Mouse (Mus musculus): ENCODE data around the gene Sorbs1. TPM values are rescaled to one million over a fixed set of nuclear protein-coding genes. Genes with fewer than 3 reads are reported as not detected.

Sorbs1 gene
- total and polyA plus RNA-seq, 3 experiments = 2.1 to 6.2 (median 3.6) TPM

DNA sequence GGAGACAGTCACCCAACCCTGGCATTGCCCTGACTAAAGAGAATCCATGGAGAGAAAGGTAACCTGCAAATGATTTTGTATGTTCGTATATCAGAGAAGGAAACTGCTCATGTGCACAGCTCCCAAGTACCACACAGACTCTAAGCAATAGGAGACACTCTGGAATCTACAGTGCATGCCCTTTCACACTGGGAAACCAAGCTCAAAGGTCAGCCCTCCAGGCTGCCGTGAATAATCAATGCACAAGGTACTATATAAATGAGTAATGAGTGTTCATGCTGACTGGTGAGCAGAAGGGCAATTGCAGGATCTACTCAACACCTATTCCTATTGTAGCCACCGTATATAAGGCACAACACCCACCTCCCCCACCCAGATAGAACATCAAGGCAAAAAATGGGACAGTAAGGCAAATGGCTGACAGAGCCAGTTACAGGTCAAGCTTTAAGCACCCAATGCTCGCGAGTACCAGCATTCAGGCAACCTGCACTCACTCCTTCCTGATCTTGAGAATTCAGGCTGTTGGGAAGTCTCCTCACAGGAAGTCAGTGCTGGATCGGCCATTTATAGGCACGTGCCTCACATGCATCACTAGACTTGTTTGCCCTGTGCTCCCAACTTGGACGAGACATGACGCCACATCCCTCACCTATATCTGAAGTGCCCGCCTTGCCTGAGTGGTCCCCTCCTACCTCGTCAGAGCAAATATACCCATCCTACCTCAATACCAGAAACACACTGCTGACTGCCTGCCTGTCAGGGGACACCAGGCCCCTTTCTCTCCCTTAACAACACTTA is 13.4 kb downstream of the Sorbs1 start:
- no peak overlapping the region for H3K9ac ChIP-seq (ENCODE audit: insufficient read depth, low read depth)
- H3K36me3 ChIP-seq (replicated peaks in 1 of 2; ENCODE audit: control insufficient read depth in 1 of 2, insufficient read depth in 1 of 2, low read length in 1 of 2) = peaks cover 0 to 7% of the 10 kb centered on the region in 2 experiments
- H3K27me3 ChIP-seq (replicated peaks) = no peaks in the 10 kb centered on the region
- H3K9me3 ChIP-seq (replicated peaks; ENCODE audit: low read length) = no peaks in the 10 kb centered on the region
- H3K4me1 ChIP-seq (ENCODE audit: control insufficient read depth in 1 of 2, insufficient read depth in 2 of 2) = peaks cover 18 to 30% of the 10 kb centered on the region in 2 experiments
- in situ Hi-C loops (cut with MboI; ENCODE audit: low pct_ligation_motif_present, low pct_unique_long_range_greater_than_20kb, low sequenced_read_pairs) (no loop called here), dilution Hi-C loops (cut with MboI; ENCODE audit: extremely low pct_ligation_motif_present, extremely low pct_unique_long_range_greater_than_20kb, low sequenced_read_pairs) (no loop called here)
- TF ChIP-seq CHD2 (IDR thresholded peaks at IDR 0.05; ENCODE audit: low read length) = no peak
- no peak for TF ChIP-seq HCFC1 (IDR thresholded peaks at IDR 0.05; ENCODE audit: low read depth, low read length)
- no peak for TF ChIP-seq EP300 (IDR thresholded peaks at IDR 0.05; ENCODE audit: low read length)
- no peak for TF ChIP-seq NELFE (IDR thresholded peaks at IDR 0.05; ENCODE audit: low read depth, low read length)
- no peak for TF ChIP-seq TBP (conservative IDR thresholded peaks at IDR 0.05; ENCODE audit: low read depth, low read length)
- no peak for TF ChIP-seq NRF1 (IDR thresholded peaks at IDR 0.05; ENCODE audit: low read depth, low read length)
- TF ChIP-seq PAX5 (IDR thresholded peaks at IDR 0.05; ENCODE audit: low read length) = no peak
- no peak for TF ChIP-seq UBTF (IDR thresholded peaks at IDR 0.05; ENCODE audit: low read depth, low read length)
- TF ChIP-seq ZC3H11A (IDR thresholded peaks at IDR 0.05; ENCODE audit: low read depth, low read length) = no peak
- TF ChIP-seq CHD1 (IDR thresholded peaks at IDR 0.05; ENCODE audit: low read depth, low read length) = no peak
- TF ChIP-seq MXI1 (IDR thresholded peaks at IDR 0.05; ENCODE audit: low read depth, low read length) = no peak
- no peak for TF ChIP-seq SIN3A (IDR thresholded peaks at IDR 0.05; ENCODE audit: low read length)
- TF ChIP-seq MAX (IDR thresholded peaks at IDR 0.05; ENCODE audit: low read length) = no peak
- no peak for TF ChIP-seq RCOR1 (conservative IDR thresholded peaks at IDR 0.05; ENCODE audit: low read depth, low read length)
- TF ChIP-seq SMC3 (IDR thresholded peaks at IDR 0.05; ENCODE audit: low read depth, low read length) = no peak
- TF ChIP-seq GABPA (IDR thresholded peaks at IDR 0.05; ENCODE audit: insufficient replicate concordance, low read depth, low read length) = no peak
- no peak for TF ChIP-seq TCF12 (IDR thresholded peaks at IDR 0.05; ENCODE audit: low read depth, low read length)
- no peak for TF ChIP-seq BHLHE40 (IDR thresholded peaks at IDR 0.05; ENCODE audit: low read depth, low read length)
- no peak for TF ChIP-seq JUN (IDR thresholded peaks at IDR 0.05; ENCODE audit: insufficient read depth, low read depth, low read length)
- H3K4me2 ChIP-seq (ENCODE audit: insufficient read depth, low read depth, poor library complexity, severe bottlenecking) = no peak overlapping the region
- H3K27ac ChIP-seq (ENCODE audit: insufficient read depth, low read depth) = no peak overlapping the region
- no peak overlapping the region for H3K4me3 ChIP-seq (replicated peaks in 1 of 3; ENCODE audit: low read depth in 2 of 3, low read length in 2 of 3, poor library complexity in 1 of 3)
- DNase-seq (ENCODE audit: extremely low read depth) = no peak
- no peaks in the 10 kb centered on the region for H3K79me2 ChIP-seq (replicated peaks; ENCODE audit: control insufficient read depth, extremely low read depth, insufficient read depth, poor library complexity, severe bottlenecking)

DNA sequence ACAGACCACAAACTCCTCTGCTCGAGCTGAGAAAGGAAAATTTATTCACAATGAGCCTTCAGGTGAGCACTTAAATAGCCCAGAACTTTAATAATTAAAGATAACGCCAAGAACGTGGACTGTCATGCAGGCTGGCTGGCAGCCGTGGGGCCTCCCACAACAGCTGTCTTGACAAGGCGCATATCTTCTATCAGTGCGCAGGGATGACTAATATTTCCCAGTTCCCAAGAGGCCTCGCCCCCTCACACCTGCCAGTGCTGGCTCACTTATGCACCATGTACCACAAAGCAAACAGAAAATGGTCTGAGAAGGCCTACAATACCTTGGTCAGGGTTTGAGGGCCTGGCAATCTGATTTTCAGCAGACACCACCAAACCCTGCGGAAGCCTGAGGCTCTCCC is 14.4 kb downstream of the Sorbs1 start:
- in situ Hi-C loops (cut with MboI; ENCODE audit: low pct_ligation_motif_present, low pct_unique_long_range_greater_than_20kb, low sequenced_read_pairs) (no loop called here), dilution Hi-C loops (cut with MboI; ENCODE audit: extremely low pct_ligation_motif_present, extremely low pct_unique_long_range_greater_than_20kb, low sequenced_read_pairs) (no loop called here)
- peak; percentile 81 for DNase-seq (ENCODE audit: extremely low read depth)
- TF ChIP-seq SIN3A (IDR thresholded peaks at IDR 0.05; ENCODE audit: low read length) (peak; percentile 39; the same call in 1 of the 2 replicates), JUN (IDR thresholded peaks at IDR 0.05; ENCODE audit: insufficient read depth, low read depth, low read length) (peak; percentile 28; the same call in 1 of the 2 replicates), IRF4 (IDR thresholded peaks at IDR 0.05; ENCODE audit: low read depth, low read length) (peak; percentile 44; the same call in 1 of the 2 replicates), HCFC1 (IDR thresholded peaks at IDR 0.05; ENCODE audit: low read depth, low read length) (no peak), ZC3H11A (IDR thresholded peaks at IDR 0.05; ENCODE audit: low read depth, low read length) (no peak), BHLHE40 (IDR thresholded peaks at IDR 0.05; ENCODE audit: low read depth, low read length) (peak; percentile 66), EP300 (IDR thresholded peaks at IDR 0.05; ENCODE audit: low read length) (peak; percentile 71; the same call in 1 of the 2 replicates), POLR2A (IDR thresholded peaks at IDR 0.05; ENCODE audit: low read depth, low read length) (no peak), JUND (conservative IDR thresholded peaks at IDR 0.05; ENCODE audit: low read depth, low read length) (peak; percentile 80), TCF12 (IDR thresholded peaks at IDR 0.05; ENCODE audit: low read depth, low read length) (peak; percentile 84), ETS1 (conservative IDR thresholded peaks at IDR 0.05; ENCODE audit: low read depth, low read length) (peak; percentile 91)
- H3K27me3 ChIP-seq (replicated peaks) = no peaks in the 10 kb centered on the region
- peaks cover 13 to 26% of the 10 kb centered on the region in 2 experiments for H3K4me1 ChIP-seq (ENCODE audit: control insufficient read depth in 1 of 2, insufficient read depth in 2 of 2)
- H3K4me2 ChIP-seq (ENCODE audit: insufficient read depth, low read depth, poor library complexity, severe bottlenecking) = no peak overlapping the region
- peaks cover 0 to 7% of the 10 kb centered on the region in 2 experiments for H3K36me3 ChIP-seq (replicated peaks in 1 of 2; ENCODE audit: control insufficient read depth in 1 of 2, insufficient read depth in 1 of 2, low read length in 1 of 2)
- H3K4me3 ChIP-seq (replicated peaks in 1 of 3; ENCODE audit: low read depth in 2 of 3, low read length in 2 of 3, poor library complexity in 1 of 3) = no peak overlapping the region
- H3K9me3 ChIP-seq (replicated peaks; ENCODE audit: low read length) = no peaks in the 10 kb centered on the region
- H3K9ac ChIP-seq (ENCODE audit: insufficient read depth, low read depth) = no peak overlapping the region
- no peaks in the 10 kb centered on the region for H3K79me2 ChIP-seq (replicated peaks; ENCODE audit: control insufficient read depth, extremely low read depth, insufficient read depth, poor library complexity, severe bottlenecking)
- H3K27ac ChIP-seq (ENCODE audit: insufficient read depth, low read depth) = no peak overlapping the region

Measured in CH12.LX (cell line).